Mouse (Mus musculus): Measurements from ENCODE around the gene Ip6k1. TPM values are rescaled to one million over a fixed set of nuclear protein-coding genes. Genes with fewer than 3 reads are reported as not detected.
A peak's percentile ranks its signal among the peaks of the same experiment; 100 is the strongest.

The Ip6k1 gene
- polyA plus RNA-seq, 1 experiment from 2014 or later = 29.3 TPM

GRCm38 (mm10) chr9:108065491-108066011 is 63.2 kb downstream of the Ip6k1 start:
- Histone ChIP-seq H3K4me2 (no peak overlapping the region), H3K4me3 (replicated peaks) (no peak overlapping the region), H3K27ac (no peak overlapping the region), H3K9me3 (replicated peaks) (no peaks in the 10 kb centered on the region), H3K36me3 (peaks cover 100% of the 10 kb centered on the region), H3K27me3 (no peaks in the 10 kb centered on the region), H3K9ac (no peak overlapping the region), H3K4me1 (replicated peaks) (peaks cover 43% of the 10 kb centered on the region)
- WGBS (ENCODE audit: insufficient replicate concordance) = 40% methylated on average over 5 of the region's 5 CpGs
- DNase-seq (peak; percentile 58), ATAC-seq (ENCODE audit: low read depth) (peak; percentile 64)

- no peak overlapping the region for H3K27ac ChIP-seq
- H3K4me2 ChIP-seq = no peak overlapping the region
- DNase-seq (no peak), ATAC-seq (ENCODE audit: low read depth) (no peak)
- no peak overlapping the region for H3K4me3 ChIP-seq (replicated peaks)
- H3K36me3 ChIP-seq = peaks cover 100% of the 10 kb centered on the region
- peaks cover 35% of the 10 kb centered on the region for H3K4me1 ChIP-seq (replicated peaks)
- WGBS (ENCODE audit: insufficient replicate concordance) = 90% methylated on average over 7 of the region's 7 CpGs
- H3K9ac ChIP-seq = no peak overlapping the region
- H3K9me3 ChIP-seq (replicated peaks) = no peaks in the 10 kb centered on the region
- H3K27me3 ChIP-seq = no peaks in the 10 kb centered on the region
Observed at GRCm38 (mm10) chr9:108067199-108067598, 64.9 kb downstream of the Ip6k1 start.

DNA sequence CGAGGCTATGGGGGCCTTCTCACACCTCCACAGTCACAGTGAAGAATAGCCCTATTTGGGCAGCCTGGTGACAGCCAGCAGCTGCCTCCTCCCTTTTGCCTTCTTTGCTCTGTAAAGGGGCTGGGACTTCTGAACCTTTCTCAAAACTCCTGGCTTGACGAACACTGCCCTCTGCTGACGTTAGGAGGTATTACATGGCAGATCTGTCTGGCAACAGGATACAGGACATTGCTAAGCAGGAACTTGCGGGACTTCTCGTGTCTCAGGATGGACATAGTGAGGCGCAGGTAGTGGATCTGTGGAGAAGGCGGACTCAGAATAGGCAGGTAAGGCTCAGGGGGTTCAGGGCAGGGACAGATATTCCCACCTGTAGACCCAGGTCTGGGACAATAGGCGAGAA is 65.6 kb downstream of the Ip6k1 start:
- Histone ChIP-seq H3K36me3 (peaks cover 99% of the 10 kb centered on the region), H3K4me2 (no peak overlapping the region), H3K9me3 (replicated peaks) (no peaks in the 10 kb centered on the region), H3K9ac (peak overlapping the region; percentile 16; the same call in 1 of the 2 replicates), H3K4me1 (replicated peaks) (peaks cover 36% of the 10 kb centered on the region), H3K27me3 (no peaks in the 10 kb centered on the region), H3K27ac (peak overlapping the region; percentile 32; the same call in 1 of the 2 replicates), H3K4me3 (replicated peaks) (no peak overlapping the region)
- DNase-seq = peak; percentile 78
- WGBS (ENCODE audit: insufficient replicate concordance) = 19% methylated on average over 8 of the region's 8 CpGs
- ATAC-seq (ENCODE audit: low read depth) = peak; percentile 29

GRCm38 (mm10) chr9:108069007-108069406 is 66.7 kb downstream of the Ip6k1 start:
- H3K9me3 ChIP-seq (replicated peaks) = no peaks in the 10 kb centered on the region
- H3K4me2 ChIP-seq = no peak overlapping the region
- peaks cover 99% of the 10 kb centered on the region for H3K36me3 ChIP-seq
- DNase-seq (no peak), ATAC-seq (ENCODE audit: low read depth) (no peak)
- H3K27ac ChIP-seq = no peak overlapping the region
- peaks cover 35% of the 10 kb centered on the region for H3K4me1 ChIP-seq (replicated peaks)
- WGBS (ENCODE audit: insufficient replicate concordance) = 86% methylated on average over 9 of the region's 9 CpGs
- no peak overlapping the region for H3K9ac ChIP-seq
- no peaks in the 10 kb centered on the region for H3K27me3 ChIP-seq
- H3K4me3 ChIP-seq (replicated peaks) = no peak overlapping the region

DNA sequence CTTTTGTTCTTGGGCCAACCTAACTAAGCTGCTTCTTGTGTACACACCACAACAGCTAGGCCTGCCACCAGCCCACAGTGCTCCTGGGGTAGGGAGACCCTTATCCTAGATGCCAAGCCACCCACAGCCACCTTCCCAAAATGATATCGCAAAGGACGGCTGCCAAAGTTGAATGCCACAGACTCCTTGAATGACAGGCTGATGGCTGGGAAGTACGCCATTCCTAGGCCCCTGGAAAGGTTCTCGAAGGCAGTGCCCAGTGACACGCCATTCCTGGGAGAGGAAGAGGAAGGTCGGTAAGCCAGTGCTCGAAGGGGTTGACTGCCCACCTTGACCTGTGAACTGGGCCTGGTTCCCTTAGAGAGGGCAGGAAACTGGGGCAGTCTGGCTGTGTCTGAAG is 67.2 kb downstream of the Ip6k1 start:
- H3K27ac ChIP-seq = 0 out of 2 replicates have a peak overlapping the region, but pooled peaks have one; percentile 13

DNA sequence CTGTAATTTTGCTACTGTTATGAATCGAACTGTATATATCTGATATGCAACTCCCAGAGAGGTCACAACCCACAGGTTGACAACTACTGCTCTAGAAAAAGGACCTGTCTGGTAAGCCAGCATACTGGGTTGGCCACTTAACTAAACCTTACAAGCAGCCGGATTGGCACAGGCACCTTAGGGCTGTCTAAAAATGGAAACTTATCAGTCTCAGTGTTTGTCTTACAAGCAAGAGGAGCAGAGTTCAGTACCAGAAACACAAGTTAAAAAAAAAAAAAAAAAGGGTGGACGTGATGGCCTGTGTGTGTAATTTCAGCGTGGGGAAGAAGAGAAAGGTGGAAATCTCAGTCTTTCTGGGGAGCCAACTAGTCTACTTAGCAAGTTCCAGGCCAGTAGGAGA is 69.5 kb downstream of the Ip6k1 start:
- no peaks in the 10 kb centered on the region for H3K27me3 ChIP-seq
- no peak for DNase-seq
- no peak overlapping the region for H3K4me2 ChIP-seq
- no peak overlapping the region for H3K9ac ChIP-seq
- no peak for ATAC-seq (ENCODE audit: low read depth)
- H3K4me3 ChIP-seq (replicated peaks) = no peak overlapping the region
- WGBS (ENCODE audit: insufficient replicate concordance) = 79% methylated on average over 4 of the region's 4 CpGs
- peaks cover 53% of the 10 kb centered on the region for H3K4me1 ChIP-seq (replicated peaks)
- no peak overlapping the region for H3K27ac ChIP-seq
- no peaks in the 10 kb centered on the region for H3K9me3 ChIP-seq (replicated peaks)
- H3K36me3 ChIP-seq = peaks cover 95% of the 10 kb centered on the region

More for the DNA sequence above, 67.2 kb downstream of the Ip6k1 start:
- Histone ChIP-seq H3K4me1 (replicated peaks) (peaks cover 36% of the 10 kb centered on the region), H3K4me3 (replicated peaks) (no peak overlapping the region), H3K4me2 (no peak overlapping the region), H3K27me3 (no peaks in the 10 kb centered on the region), H3K9ac (no peak overlapping the region), H3K9me3 (replicated peaks) (no peaks in the 10 kb centered on the region), H3K36me3 (peaks cover 99% of the 10 kb centered on the region)
- DNase-seq (no peak), ATAC-seq (ENCODE audit: low read depth) (no peak)
- WGBS (ENCODE audit: insufficient replicate concordance) = 91% methylated on average over 7 of the region's 7 CpGs

GRCm38 (mm10) chr9:108072481-108072924 is 70.2 kb downstream of the Ip6k1 start:
- H3K9me3 ChIP-seq (replicated peaks) = no peaks in the 10 kb centered on the region
- no peak overlapping the region for H3K4me3 ChIP-seq (replicated peaks)
- peaks cover 59% of the 10 kb centered on the region for H3K4me1 ChIP-seq (replicated peaks)
- H3K9ac ChIP-seq = no peak overlapping the region; the same call in 1 of the 2 replicates
- WGBS (ENCODE audit: insufficient replicate concordance) = 83% methylated on average over 9 of the region's 9 CpGs
- H3K4me2 ChIP-seq = no peak overlapping the region
- peaks cover 95% of the 10 kb centered on the region for H3K36me3 ChIP-seq
- H3K27me3 ChIP-seq = no peaks in the 10 kb centered on the region
- no peak for DNase-seq
- no peak for ATAC-seq (ENCODE audit: low read depth)
- H3K27ac ChIP-seq = no peak overlapping the region

DNA sequence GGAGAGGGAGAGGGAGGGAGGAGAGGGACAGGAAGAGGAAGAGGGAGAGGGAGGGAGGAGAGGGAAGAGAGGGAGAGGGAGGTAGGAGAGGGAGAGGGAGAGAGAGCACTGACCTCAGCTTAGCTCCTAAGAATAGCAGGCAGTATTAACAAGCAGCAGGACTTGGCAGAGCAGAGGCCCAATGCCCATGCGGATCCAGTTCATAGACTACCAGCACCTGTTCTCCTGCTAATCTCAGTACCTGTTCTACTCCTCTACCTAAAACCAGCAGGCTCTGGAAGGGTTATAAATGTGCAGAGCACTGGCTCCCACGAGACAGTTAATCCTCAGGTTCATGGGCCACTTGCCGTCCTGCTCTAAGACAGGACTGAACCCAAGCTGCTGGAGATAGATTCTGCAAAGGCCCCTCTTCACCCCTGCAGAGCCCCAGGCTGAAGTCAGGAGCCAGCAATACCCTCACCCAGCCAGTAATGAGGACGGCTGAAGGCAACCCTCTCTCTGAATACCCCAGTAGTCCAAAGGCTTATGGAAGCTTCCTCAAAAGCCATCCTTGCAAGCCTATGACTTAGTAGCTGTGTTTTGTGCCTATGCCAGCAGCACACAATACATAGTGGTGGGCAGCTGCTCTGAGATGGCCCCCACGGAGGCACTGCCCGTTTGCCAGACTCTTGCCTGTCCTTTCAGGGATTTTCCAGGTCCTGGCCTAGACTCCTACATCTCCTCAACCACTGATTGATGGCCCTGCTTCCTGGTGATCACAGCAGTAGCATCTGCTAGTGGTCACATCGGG is 71.0 kb downstream of the Ip6k1 start:
- no peaks in the 10 kb centered on the region for H3K27me3 ChIP-seq
- H3K4me1 ChIP-seq (replicated peaks) = peaks cover 60% of the 10 kb centered on the region
- H3K36me3 ChIP-seq = peaks cover 89% of the 10 kb centered on the region
- no peak overlapping the region for H3K4me2 ChIP-seq
- DNase-seq (no peak), ATAC-seq (ENCODE audit: low read depth) (no peak)
- H3K4me3 ChIP-seq (replicated peaks) = no peak overlapping the region
- no peak overlapping the region for H3K9ac ChIP-seq
- WGBS (ENCODE audit: insufficient replicate concordance) = 74% methylated on average over 7 of the region's 7 CpGs
- peak overlapping the region; percentile 9; the same call in 1 of the 2 replicates for H3K27ac ChIP-seq
- H3K9me3 ChIP-seq (replicated peaks) = no peaks in the 10 kb centered on the region

- peaks cover 55% of the 10 kb centered on the region for H3K36me3 ChIP-seq
- DNase-seq (peak; percentile 89), ATAC-seq (ENCODE audit: low read depth) (peak; percentile 87)
- WGBS (ENCODE audit: insufficient replicate concordance) = 17% methylated on average over 5 of the region's 5 CpGs
- no peaks in the 10 kb centered on the region for H3K9me3 ChIP-seq (replicated peaks)
- peak within 1 kb of the TSS; percentile 99 for H3K9ac ChIP-seq
- peaks cover 89% of the 10 kb centered on the region for H3K4me1 ChIP-seq (replicated peaks)
- H3K27ac ChIP-seq = peak within 1 kb of the TSS; percentile 100
- H3K4me3 ChIP-seq (replicated peaks) = peak within 1 kb of the TSS; percentile 88
- peak within 1 kb of the TSS; percentile 91 for H3K4me2 ChIP-seq
- peaks cover 10% of the 10 kb centered on the region; the same call in 1 of the 2 replicates for H3K27me3 ChIP-seq
Observed at GRCm38 (mm10) chr9:108080168-108080567, 77.9 kb downstream of the Ip6k1 start, which contains the start of gene Mst1. TSS of gene Mst1 (plus strand) at chr9:108080436.

GRCm38 (mm10) chr9:108082549-108082948 is 80.2 kb downstream of the Ip6k1 start:
- Histone ChIP-seq H3K27ac (peak overlapping the region; percentile 100), H3K9ac (peak overlapping the region; percentile 99), H3K4me2 (peak overlapping the region; percentile 91), H3K27me3 (peaks cover 10% of the 10 kb centered on the region; the same call in 1 of the 2 replicates), H3K4me1 (replicated peaks) (peaks cover 91% of the 10 kb centered on the region), H3K36me3 (peaks cover 56% of the 10 kb centered on the region), H3K4me3 (replicated peaks) (peak overlapping the region; percentile 41), H3K9me3 (replicated peaks) (no peaks in the 10 kb centered on the region)
- DNase-seq (peak; percentile 48), ATAC-seq (ENCODE audit: low read depth) (no peak)
- 10% methylated on average over 19 of the region's 19 CpGs for WGBS (ENCODE audit: insufficient replicate concordance)

DNA sequence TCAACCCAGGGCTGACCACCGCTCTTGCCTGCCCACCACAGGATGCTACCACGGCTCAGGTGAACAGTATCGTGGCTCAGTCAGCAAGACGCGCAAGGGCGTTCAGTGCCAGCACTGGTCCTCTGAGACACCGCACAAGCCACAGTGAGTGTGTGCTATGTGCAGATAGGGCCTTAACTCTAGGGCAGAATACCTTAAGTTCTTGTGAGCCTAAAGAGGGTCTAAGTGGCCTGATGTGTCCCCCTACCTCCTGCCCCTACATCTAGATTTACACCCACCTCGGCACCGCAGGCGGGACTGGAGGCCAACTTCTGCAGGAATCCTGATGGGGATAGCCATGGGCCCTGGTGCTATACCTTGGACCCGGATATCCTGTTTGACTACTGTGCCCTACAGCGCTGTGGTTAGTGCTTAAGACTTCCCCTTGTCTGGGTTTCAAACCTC is 80.7 kb downstream of the Ip6k1 start, which contains the start of gene Rnf123:
TSS of gene Rnf123 (minus strand) at position 359 of the 444 bp plus-strand sequence.
- H3K9ac ChIP-seq = peak within 1 kb of the TSS; percentile 99
- DNase-seq = peak; percentile 55
- H3K4me3 ChIP-seq (replicated peaks) = peak within 1 kb of the TSS; percentile 41
- H3K36me3 ChIP-seq = peaks cover 58% of the 10 kb centered on the region
- 15% methylated on average over 12 of the region's 12 CpGs for WGBS (ENCODE audit: insufficient replicate concordance)
- peak within 1 kb of the TSS; percentile 91 for H3K4me2 ChIP-seq
- no peaks in the 10 kb centered on the region for H3K9me3 ChIP-seq (replicated peaks)
- peak; percentile 32 for ATAC-seq (ENCODE audit: low read depth)
- H3K4me1 ChIP-seq (replicated peaks) = peaks cover 90% of the 10 kb centered on the region
- H3K27me3 ChIP-seq = peaks cover 10% of the 10 kb centered on the region; the same call in 1 of the 2 replicates
- peak within 1 kb of the TSS; percentile 100 for H3K27ac ChIP-seq

Data from liver, embryonic 13.5 days (tissue).